Mouse (Mus musculus) heart, embryonic 14.5 days (tissue): ENCODE measurements at regions not wholly inside any gene's neighbourhood (a gene's known extent, or its start where the extent isn't known, plus 50 kb on each side); places are given as distances from the start of the nearest gene placed in this dataset.
"Not testable (repeated sequence)": the region's sequence is repeated elsewhere in the genome, so short reads cannot be mapped to it uniquely, and the experiment has no call there.

ENCODE experiments used
- ATAC-seq: fragments of 200-750 bp; cut with Nextera tagmentation; 2 replicates; pipeline ENCODE4 v1.8.0; 2017; ENCODE audit warnings: low read depth, moderate TSS enrichment; ENCODE audit not compliant: insufficient number of reproducible peaks, insufficient read depth, low FRiP score
- H3K27ac ChIP-seq, 2 experiments: fragments of 200-500 bp in 1 of 2; fragments of 300-500 bp in 1 of 2; sonication (generic) in 1 of 2; replicated peaks in 1 of 2; 2 replicates each; pipeline ENCODE4 v1.5.1; 2012 to 2014; ENCODE audit warnings: low read depth in 2 of 2, low read length in 2 of 2, control low read depth in 1 of 2, mild to moderate bottlenecking in 1 of 2, mixed read lengths in 1 of 2; ENCODE audit not compliant: control insufficient read depth in 1 of 2, insufficient read depth in 1 of 2
- H3K27me3 ChIP-seq: fragments of 300-500 bp; sonication (generic); 2 replicates; pipeline ENCODE4 v1.6.1; 2014; ENCODE audit warnings: mild to moderate bottlenecking, low read length, control low read depth; ENCODE audit not compliant: control insufficient read depth, insufficient read depth
- H3K36me3 ChIP-seq: fragments of 300-500 bp; sonication (generic); 2 replicates; pipeline ENCODE4 v1.6.1; 2014; ENCODE audit warnings: mild to moderate bottlenecking, control low read depth, low read length, mixed read lengths; ENCODE audit not compliant: control insufficient read depth, insufficient read depth
- H3K4me1 ChIP-seq, 2 experiments: fragments of 200-500 bp in 1 of 2; fragments of 300-500 bp in 1 of 2; sonication (generic) in 1 of 2; 2 replicates each; pipeline ENCODE4 v1.6.1; 2012 to 2014; ENCODE audit warnings: low read length in 2 of 2, control low read depth in 1 of 2, mixed read lengths in 1 of 2; ENCODE audit not compliant: control insufficient read depth in 2 of 2, insufficient read depth in 2 of 2
- H3K4me2 ChIP-seq: fragments of 300-500 bp; sonication (generic); 2 replicates; pipeline ENCODE4 v1.6.1; 2014; ENCODE audit warnings: mild to moderate bottlenecking, low read length
- H3K4me3 ChIP-seq, 2 experiments: fragments of 200-500 bp in 1 of 2; fragments of 300-500 bp in 1 of 2; sonication (generic) in 1 of 2; 2 replicates each; pipeline ENCODE4 v1.5.1; 2012 to 2014; ENCODE audit warnings: low read length in 2 of 2, mild to moderate bottlenecking in 2 of 2, control low read depth in 1 of 2, low read depth in 1 of 2, moderate library complexity in 1 of 2; ENCODE audit not compliant: control insufficient read depth in 1 of 2, insufficient read depth in 1 of 2
- H3K9ac ChIP-seq: fragments of 300-500 bp; sonication (generic); 2 replicates; pipeline ENCODE4 v1.6.1; 2014; ENCODE audit warnings: mild to moderate bottlenecking, low read length
- H3K9me3 ChIP-seq: fragments of 300-500 bp; sonication (generic); 2 replicates; pipeline ENCODE4 v1.6.1; 2016; ENCODE audit warnings: low read length, control low read depth; ENCODE audit not compliant: control insufficient read depth
- WGBS: fragments of 180-500 bp; shearing (Covaris S2); extraction: QIAGEN DNeasy Blood & Tissue Kit; methylation state at CpG from one replicate; pipeline ENCODE4 v1.1.7; 2014; 5-methylcytosine and 5-hydroxymethylcytosine counted together

DNA sequence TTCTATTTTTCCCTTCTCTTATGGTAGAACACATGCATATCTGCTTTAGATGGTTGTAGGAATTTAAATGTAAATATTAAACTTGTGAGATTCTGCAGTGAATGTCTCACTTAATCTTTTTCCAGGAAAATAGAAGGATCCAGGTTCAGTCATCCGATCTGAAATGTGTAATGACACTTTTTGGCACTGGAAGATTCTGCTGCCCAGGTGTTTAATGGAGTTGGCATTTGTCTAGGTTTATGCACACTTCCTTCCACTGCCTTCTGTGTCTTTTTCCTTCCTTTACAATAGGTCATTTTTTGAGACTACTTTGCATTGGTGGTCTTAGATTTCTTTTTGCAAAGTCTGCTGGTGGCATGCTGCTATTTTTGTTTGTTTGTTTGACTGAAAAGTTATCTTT lies 251.5 kb upstream of the Tram1l1 start:
- ATAC-seq, result no peak
- Histone ChIP-seq H3K4me3 (no peak overlapping the region), H3K27ac (no peak overlapping the region), H3K4me2 (no peak overlapping the region), H3K36me3 (no peaks in the 10 kb centered on the region), H3K4me1 (no peaks in the 10 kb centered on the region), H3K27me3 (no peaks in the 10 kb centered on the region), H3K9ac (no peak overlapping the region), H3K9me3 (no peaks in the 10 kb centered on the region)
- WGBS, result 73% methylated on average over 1 of the region's 1 CpGs

DNA sequence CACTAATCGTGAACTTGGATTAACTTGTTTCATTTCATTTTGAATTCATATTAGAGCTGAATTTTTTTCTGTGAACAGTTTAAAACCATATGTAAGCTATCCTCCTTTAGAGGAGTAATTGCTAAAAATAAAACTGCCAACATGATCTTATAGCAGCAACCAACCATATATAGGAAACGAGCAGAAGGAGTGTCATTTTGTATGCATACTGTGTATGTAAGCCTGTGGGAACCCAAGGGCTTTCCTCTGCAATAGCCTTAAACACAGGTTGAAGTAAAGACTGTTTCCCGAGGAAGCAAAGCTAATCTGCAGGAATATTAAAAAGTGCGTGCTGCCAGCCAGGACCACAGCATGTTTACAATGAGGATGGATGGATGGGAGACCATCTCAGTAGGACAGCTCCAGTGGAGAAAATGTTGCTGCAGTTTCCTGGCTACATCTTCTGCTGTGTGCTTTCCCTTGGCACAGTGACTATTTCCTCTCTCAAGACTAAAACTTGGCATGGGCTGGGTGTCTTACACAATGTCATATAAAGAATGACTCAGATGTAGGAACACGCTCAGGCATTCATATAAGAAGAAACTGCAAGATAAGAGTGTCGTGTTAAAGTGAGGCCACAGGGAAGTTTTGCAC lies 244.6 kb upstream of the Tram1l1 start:
- WGBS, result 53% methylated on average over 6 of the region's 6 CpGs
- Histone ChIP-seq H3K4me2 (no peak overlapping the region), H3K9ac (no peak overlapping the region), H3K4me3 (no peak overlapping the region), H3K36me3 (no peaks in the 10 kb centered on the region), H3K9me3 (no peaks in the 10 kb centered on the region), H3K27ac (no peak overlapping the region), H3K4me1 (peaks cover 0 to 5% of the 10 kb centered on the region in 2 experiments; a peak in 1 of 4 replicates), H3K27me3 (no peaks in the 10 kb centered on the region)
- ATAC-seq, result no peak

DNA sequence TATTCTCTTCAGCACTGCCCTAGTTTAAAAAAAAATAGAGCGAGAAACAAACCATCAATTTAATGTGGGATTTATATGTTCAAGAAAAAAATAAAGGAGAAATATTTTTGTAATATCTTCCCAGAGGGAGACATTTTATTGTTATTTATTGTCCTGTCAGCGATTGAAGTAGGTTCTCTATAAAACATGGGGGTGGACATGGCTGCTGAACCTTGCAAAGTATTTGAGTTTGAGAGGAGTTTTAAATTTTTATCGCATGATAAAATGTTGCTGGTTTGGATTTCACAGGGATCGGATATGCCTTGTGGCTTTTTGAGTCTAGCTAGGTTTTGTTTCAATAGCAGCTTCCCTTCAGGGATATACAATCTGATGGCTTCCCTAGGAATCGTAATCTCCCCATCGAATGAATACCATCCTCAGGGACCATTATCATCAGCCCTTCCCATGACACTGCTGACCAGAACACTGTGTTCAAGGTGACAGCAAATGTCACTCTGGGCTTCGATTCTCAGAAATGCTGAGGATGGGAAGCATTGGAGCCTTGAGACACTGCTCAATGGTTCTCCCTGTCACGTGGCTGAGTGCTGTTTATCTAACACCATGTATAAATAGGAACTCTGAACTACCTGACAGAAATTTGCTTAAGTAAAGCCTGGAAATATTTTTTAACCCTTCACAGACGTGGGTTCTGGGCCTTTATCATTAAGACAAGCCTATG lies 228.1 kb upstream of the Tram1l1 start:
- no peaks in the 10 kb centered on the region for H3K9me3 ChIP-seq
- ATAC-seq, result no peak

DNA sequence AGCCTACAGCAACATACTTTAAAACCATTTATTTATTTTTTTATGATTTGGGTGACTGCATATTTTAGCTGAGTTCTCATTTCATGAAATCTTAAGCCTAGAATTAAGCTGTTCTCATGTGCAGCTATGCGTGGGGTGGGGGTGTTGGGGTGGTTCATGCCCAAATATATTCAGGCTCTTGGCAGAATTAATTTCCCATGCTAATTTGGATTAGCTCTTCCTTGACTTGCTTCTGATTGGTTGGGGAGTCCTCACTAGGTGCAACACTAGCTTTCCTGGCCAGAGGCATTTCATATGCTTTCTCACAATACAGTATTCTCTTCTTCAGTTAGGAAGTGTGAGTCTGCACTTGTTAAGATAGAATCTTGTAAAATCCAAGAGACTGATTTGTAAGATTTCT lies 206.7 kb upstream of the Tram1l1 start:
- Histone ChIP-seq H3K4me3 (no peak overlapping the region), H3K27me3 (no peaks in the 10 kb centered on the region), H3K4me2 (no peak overlapping the region), H3K9ac (no peak overlapping the region), H3K9me3 (no peaks in the 10 kb centered on the region), H3K27ac (no peak overlapping the region), H3K36me3 (no peaks in the 10 kb centered on the region), H3K4me1 (no peaks in the 10 kb centered on the region)
- 68% methylated on average over 1 of the region's 1 CpGs for WGBS
- no peak for ATAC-seq

More for the DNA sequence above, 228.1 kb upstream of the Tram1l1 start:
- no peak overlapping the region for H3K4me3 ChIP-seq
- no peaks in the 10 kb centered on the region for H3K36me3 ChIP-seq
- H3K9ac ChIP-seq, result no peak overlapping the region
- no peaks in the 10 kb centered on the region for H3K4me1 ChIP-seq
- 68% methylated on average over 9 of the region's 9 CpGs for WGBS
- H3K4me2 ChIP-seq, result no peak overlapping the region
- H3K27ac ChIP-seq, result no peak overlapping the region
- H3K27me3 ChIP-seq, result no peaks in the 10 kb centered on the region

DNA sequence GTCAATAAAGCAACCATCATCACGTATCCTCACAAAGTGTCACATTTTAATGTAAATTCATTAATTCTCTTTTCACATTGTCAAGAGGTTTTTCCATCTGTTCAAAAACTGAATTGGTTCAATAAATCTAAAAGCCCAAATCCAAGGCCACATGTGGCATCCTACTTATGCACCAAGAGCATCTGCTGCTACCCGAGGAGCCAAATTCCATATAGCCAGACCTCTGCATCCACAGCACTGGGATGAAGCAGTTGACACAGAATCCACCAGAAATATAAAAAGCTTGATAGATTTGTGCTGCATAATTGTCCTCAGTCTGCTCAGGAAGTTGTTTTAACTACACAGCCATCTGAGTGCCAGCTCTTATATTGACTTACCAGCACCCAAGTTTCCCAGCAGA lies 164.4 kb upstream of the Tram1l1 start:
- Histone ChIP-seq H3K27ac (no peak overlapping the region), H3K4me1 (no peaks in the 10 kb centered on the region), H3K27me3 (no peaks in the 10 kb centered on the region), H3K9ac (no peak overlapping the region), H3K4me2 (no peak overlapping the region), H3K9me3 (no peaks in the 10 kb centered on the region), H3K36me3 (no peaks in the 10 kb centered on the region), H3K4me3 (no peak overlapping the region)
- no peak for ATAC-seq
- 90% methylated on average over 2 of the region's 2 CpGs for WGBS

DNA sequence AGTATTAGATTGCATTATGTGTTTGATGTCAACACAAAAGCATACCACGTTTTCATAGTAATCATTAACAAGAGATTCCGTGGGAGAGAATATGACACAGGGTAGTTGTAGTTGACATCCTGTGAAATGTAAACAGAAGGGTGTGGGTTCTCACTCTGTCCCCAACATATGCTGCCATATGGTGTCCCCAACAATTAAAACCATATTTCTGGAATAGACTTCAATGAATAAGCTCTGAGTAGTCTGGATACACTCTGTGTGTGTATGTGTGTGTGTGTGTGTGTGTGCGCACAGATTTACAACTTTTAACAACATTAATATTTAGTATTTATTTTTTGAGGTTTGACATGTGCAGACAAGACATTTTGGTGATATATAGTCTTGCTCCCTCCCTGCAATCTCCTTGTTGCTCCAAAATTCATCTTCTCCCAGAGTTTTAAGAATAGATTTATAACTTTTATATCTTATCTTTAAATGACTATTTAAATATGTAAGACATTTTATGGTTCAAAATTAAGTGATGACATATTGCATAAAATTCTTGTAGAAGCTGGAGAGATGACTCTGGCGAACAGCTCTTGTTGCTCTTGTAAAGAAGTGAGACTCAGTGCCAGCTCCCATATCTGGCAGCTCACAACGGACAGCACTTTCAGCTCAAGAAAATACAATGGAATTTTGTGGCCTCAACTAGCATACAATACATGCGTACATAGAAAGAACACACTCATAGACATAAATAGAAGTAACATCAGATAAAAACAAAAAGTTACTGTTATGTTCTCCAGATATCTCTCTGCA lies 162.6 kb upstream of the Tram1l1 start:
- H3K36me3 ChIP-seq, result no peaks in the 10 kb centered on the region
- H3K27me3 ChIP-seq, result no peaks in the 10 kb centered on the region
- no peaks in the 10 kb centered on the region for H3K4me1 ChIP-seq
- ATAC-seq, result no peak
- WGBS, result 71% methylated on average over 6 of the region's 6 CpGs
- H3K4me2 ChIP-seq, result no peak overlapping the region
- H3K4me3 ChIP-seq, result no peak overlapping the region
- H3K9ac ChIP-seq, result no peak overlapping the region
- no peaks in the 10 kb centered on the region for H3K9me3 ChIP-seq
- no peak overlapping the region for H3K27ac ChIP-seq

DNA sequence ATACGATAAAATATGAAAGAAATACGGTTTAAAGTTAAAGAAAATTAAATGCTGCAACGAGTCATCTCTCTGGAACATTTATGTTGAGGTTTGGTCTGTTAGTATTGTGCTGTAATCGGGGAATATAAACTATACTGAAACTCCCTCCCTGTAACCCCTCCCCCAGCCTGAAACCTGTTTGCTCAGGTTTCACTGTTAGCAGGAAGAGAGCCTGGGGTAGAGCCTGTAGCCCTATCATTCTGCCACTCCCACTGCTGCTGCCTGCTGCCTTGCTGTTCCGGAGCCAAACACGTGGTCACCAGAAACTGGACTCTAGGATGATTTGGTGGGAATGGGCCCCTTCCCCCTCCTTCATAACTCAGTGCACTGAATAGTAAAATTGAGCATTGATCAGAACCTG lies 127.3 kb upstream of the Tram1l1 start:
- WGBS, result 62% methylated on average over 6 of the region's 6 CpGs
- not testable (repeated sequence) for H3K9ac ChIP-seq, H3K27me3 ChIP-seq, ATAC-seq, H3K36me3 ChIP-seq, H3K9me3 ChIP-seq, H3K4me2 ChIP-seq, H3K4me1 ChIP-seq, H3K4me3 ChIP-seq, H3K27ac ChIP-seq
